Mouse (Mus musculus) inflammation-experienced regulatory T-cells, adult 6 months (primary cell): Measurements from ENCODE around the gene Tff3. TPM values are rescaled to one million over a fixed set of nuclear protein-coding genes. Genes with fewer than 3 reads are reported as not detected.
A peak's percentile ranks its signal among the peaks of the same experiment; 100 is the strongest.

Experiments
- ATAC-seq: one replicate; pipeline ENCODE4 v1.8.0; 2017
- polyA plus RNA-seq, 3 experiments: library from polyadenylated mRNA; unstranded; fragments of 100-300 nt; shearing (Covaris generic); gene quantifications; one replicate each; pipeline ENCODE4 v1.2.1; 2017

Gene Tff3
- not detected for polyA plus RNA-seq

DNA sequence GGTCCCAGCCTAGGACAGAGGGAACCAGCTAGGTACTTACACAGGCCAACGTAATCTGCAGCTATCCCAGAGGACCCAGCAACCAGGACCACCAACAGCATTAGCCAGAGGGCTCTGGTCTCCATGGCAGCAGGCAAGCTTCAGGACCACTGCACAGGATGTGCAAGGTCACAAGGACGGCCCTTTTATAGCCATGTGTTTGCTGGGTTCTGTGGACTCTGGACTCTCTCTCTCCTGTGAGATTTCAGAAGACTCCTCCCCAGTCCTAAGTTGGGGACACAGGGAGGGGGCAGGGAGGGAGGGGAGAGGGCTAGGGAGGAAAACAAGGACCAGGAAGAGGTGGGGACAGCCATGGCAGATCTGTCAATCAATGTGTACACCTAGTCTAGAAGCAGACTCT lies at the start of gene Tff3:
TSS of gene Tff3 (minus strand) at position 195 of the 400 bp plus-strand sequence.
- no peak for ATAC-seq

GRCm38 (mm10) chr17:31176321-31176720 lies 46.9 kb upstream of the Tff3 start:
- peak; percentile 97 for ATAC-seq

DNA sequence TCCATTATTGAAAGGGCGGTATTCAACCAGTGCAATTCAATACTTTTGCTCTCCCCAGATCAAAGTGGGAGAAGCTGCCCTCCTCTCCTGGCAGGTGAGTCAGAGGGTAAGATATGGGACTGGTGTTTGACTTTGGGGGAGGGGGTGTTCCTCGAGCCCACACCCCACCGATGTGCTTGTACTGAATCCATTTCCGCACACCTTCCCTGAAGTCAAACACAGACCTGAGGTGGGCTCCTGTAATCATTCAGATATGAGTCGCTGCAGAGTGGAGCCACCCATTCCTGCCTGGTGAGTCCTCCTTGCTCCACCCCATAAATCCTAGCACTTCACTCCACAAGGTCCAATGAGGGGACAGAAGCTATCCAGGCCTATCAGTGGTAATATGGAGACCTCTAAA lies 40.4 kb upstream of the Tff3 start:
- no peak for ATAC-seq

- no peak for ATAC-seq
Observed at GRCm38 (mm10) chr17:31165127-31165526, 35.7 kb upstream of the Tff3 start, which contains the start of gene Tff1. TSS of gene Tff1 (minus strand) at chr17:31165277.

GRCm38 (mm10) chr17:31163821-31164220 lies 34.4 kb upstream of the Tff3 start:
- ATAC-seq = no peak

DNA sequence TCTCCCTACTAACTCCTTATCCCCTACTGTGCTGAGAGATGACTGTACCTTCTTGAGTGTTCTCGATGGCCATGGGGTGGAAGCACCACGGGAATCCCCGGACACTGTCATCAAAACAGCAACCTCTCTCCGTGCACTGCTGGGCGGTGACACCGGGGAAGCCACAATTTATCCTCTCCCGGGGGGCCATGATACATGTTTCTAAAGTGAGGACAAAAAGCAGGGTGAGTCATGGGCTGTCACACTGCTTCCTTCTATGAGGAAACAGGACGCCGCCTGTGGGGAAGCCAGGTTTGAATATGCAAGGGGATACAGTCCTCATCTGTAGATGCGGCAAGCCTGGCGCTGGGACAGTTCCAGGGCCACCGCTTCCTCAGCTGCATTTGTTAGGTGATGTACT lies 33.2 kb upstream of the Tff3 start:
- no peak for ATAC-seq

DNA sequence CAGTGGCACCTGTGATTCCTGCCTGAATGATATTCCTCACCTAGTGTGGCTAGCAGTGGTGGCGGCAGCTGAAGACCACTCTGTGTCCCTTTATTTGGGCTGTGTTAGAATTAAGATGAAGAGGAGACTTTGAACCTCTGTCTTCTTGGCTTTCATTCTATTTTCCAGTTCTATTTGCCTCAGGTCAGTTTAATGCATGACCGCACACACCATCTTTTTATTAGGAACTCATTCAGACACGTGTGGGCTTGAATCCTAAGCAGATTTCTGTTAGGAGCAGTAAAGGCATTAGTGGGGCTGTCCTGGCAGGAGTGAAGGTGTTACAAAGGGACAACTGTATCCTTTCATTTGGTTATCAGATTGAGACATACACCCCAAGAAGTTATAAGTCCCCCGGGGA lies 30.8 kb upstream of the Tff3 start:
- no peak for ATAC-seq

GRCm38 (mm10) chr17:31157921-31158320 lies 28.5 kb upstream of the Tff3 start:
- no peak for ATAC-seq

DNA sequence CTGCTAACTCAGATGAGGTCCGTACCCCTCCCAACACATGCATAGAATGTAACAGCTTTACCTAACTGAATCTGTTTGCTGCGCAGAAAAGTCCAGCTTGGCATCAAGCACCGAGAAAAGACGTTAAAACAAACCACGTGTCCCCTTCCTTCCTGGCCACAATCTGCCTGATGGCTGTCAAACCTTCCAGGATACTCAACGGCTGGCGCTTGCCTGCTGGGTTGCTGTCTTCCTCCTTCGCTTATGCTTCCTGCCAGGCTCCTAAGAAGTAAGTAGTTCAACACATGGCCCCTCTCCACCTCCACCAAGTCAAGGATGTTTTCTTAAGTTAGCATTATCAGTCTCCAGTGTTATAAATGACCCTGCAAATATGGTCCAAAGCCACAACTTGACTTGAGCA lies 24.3 kb upstream of the Tff3 start:
- no peak for ATAC-seq

- ATAC-seq = no peak
Observed at GRCm38 (mm10) chr17:31152966-31153499, 23.6 kb upstream of the Tff3 start.

GRCm38 (mm10) chr17:31152512-31152911 lies 23.1 kb upstream of the Tff3 start:
- no peak for ATAC-seq

GRCm38 (mm10) chr17:31145998-31146397 lies 16.6 kb upstream of the Tff3 start:
- no peak for ATAC-seq

DNA sequence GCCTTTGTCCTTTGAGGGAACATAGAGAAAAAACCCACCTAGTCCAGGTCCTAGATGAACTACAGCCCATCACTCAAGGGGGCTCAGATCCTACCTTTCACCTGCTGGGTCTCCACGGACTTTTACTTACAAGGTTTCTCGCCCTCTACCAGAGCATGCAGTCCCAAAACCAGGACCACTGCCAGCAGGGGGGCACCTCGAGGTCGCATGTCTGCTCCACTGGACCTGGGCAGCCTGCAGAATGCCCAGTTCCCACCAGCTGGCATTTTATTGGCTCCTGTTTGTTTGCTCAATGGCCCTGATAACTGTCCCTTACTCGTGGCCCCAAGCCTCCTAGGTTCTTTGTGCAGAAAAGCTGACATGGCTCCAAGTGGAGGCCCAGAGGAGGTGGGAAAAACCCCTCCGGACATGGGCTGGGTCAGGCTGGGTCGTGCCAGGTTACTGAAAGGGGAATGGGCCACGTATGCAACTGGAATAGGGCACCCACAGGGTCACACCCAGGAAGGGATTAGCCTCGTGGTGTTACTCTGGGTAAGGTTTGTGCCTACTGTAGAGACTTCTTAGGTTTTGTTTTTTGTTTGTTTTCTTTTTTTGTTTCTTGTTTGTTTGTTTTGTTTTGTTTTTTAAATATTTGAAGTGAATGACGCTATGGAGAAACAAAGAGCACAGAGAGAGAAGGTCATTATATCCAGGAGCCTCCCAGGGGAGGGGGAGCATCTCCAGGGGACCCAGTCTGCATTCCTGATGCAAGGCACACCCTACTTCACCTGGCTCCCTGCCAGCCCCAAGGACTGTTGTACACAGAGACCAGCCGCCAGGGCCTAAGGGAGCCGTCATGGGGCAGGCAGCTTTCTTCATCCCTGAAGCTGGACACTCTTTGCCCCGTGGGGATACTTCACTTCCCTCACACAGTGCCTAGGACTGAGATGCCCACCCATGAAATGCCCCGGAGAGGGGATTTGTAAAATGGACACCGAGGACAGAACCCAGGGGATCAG lies 14.9 kb upstream of the Tff3 start, which contains the start of gene Tff2:
TSS of gene Tff2 (minus strand) at position 243 of the 998 bp plus-strand sequence.
- no peak for ATAC-seq

- no peak for ATAC-seq
Observed at GRCm38 (mm10) chr17:31142116-31142515, 12.7 kb upstream of the Tff3 start.

DNA sequence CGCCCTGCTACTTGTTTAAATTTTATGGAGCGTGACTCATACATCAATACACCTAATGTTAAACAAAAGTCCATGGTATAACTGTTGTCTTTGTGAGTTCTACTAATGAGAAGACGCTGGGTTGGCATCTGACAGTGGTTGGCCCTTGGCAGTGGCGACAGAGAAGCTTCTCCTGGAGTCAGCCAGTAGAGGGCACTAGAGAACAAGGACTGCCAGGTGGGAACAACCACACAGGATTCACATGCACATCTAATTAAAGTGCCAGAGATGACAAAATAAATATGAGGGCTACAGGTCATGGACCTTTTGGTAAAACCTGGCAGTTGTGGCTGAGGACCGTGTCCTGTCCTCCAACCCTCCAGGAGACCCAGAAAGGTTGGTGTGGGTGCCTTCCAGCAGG lies 9.0 kb upstream of the Tff3 start:
- ATAC-seq = peak; percentile 61

GRCm38 (mm10) chr17:31136821-31137220 lies 7.4 kb upstream of the Tff3 start:
- ATAC-seq = peak; percentile 54

GRCm38 (mm10) chr17:31136291-31136690 lies 6.8 kb upstream of the Tff3 start:
- peak; percentile 64 for ATAC-seq

GRCm38 (mm10) chr17:31134913-31135312 lies 5.5 kb upstream of the Tff3 start:
- no peak for ATAC-seq

GRCm38 (mm10) chr17:31133776-31134175 lies 4.3 kb upstream of the Tff3 start:
- no peak for ATAC-seq

- ATAC-seq = no peak
Observed at GRCm38 (mm10) chr17:31131269-31131821, 1.9 kb upstream of the Tff3 start.

GRCm38 (mm10) chr17:31128708-31129318 lies 633 bp downstream of the Tff3 start:
- no peak for ATAC-seq

DNA sequence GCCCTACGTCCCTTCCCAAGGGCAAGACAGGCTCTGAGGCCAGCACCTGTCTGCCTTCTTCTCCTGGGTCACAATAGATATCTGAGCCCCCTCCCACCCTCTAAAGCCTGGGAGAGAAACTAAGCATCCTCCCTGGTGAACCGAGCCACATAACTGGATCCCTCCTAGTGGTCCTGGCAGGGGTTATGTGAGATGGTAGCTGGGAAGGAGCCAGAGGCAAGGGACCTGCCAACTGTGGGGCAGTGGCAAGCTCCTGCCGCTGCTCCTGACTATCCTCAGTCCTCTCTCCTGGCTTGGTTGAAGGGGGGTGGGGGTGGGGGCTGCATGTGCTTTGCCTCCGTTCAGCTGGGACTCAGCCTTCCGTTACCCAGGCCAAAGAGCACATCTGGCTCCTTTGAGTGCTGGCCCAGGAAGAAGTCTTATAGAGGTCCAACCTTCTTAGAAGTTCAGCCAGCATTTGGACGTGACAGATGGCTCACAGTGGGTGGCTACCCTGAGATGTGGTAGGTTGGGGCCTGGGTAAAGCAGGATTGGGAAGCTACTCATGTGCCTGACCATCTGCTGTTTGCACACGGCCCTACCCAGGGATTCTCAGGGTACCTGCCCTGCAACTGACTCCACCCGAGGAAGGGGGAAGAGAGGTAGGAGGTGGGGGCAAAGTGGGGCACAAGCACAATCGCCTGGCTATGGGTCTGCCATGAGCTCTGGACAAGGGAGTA lies 3.7 kb downstream of the Tff3 start:
- no peak for ATAC-seq
